Mouse (Mus musculus) kidney, embryonic 16.5 days (tissue): Measurements from ENCODE around the gene Sobp. TPM values are rescaled to one million over a fixed set of nuclear protein-coding genes. Genes with fewer than 3 reads are reported as not detected.
A peak's percentile ranks its signal among the peaks of the same experiment; 100 is the strongest.

Source experiments
- ATAC-seq: fragments of 200-750 bp; cut with Nextera tagmentation; 2 replicates; pipeline ENCODE4 v1.8.0; 2017; ENCODE audit warnings: moderate TSS enrichment; ENCODE audit not compliant: low FRiP score, low TSS enrichment
- H3K27ac ChIP-seq: fragments of 300-500 bp; sonication (generic); 2 replicates; pipeline ENCODE4 v1.5.1; 2014; ENCODE audit warnings: low read length
- H3K27me3 ChIP-seq: fragments of 300-500 bp; sonication (generic); 2 replicates; pipeline ENCODE4 v1.6.1; 2014; ENCODE audit warnings: low read length, control low read depth, mixed read lengths; ENCODE audit not compliant: insufficient read depth
- H3K36me3 ChIP-seq: fragments of 300-500 bp; sonication (generic); 2 replicates; pipeline ENCODE4 v1.6.1; 2014; ENCODE audit warnings: low read length, control low read depth, mixed read lengths; ENCODE audit not compliant: insufficient read depth
- H3K4me1 ChIP-seq: fragments of 300-500 bp; sonication (generic); 2 replicates; pipeline ENCODE4 v1.6.1; 2014; ENCODE audit warnings: low read length, control low read depth, mixed read lengths; ENCODE audit not compliant: insufficient read depth
- H3K4me2 ChIP-seq: fragments of 300-500 bp; sonication (generic); replicated peaks from 2 replicates; pipeline ENCODE4 v1.6.1; 2014; ENCODE audit warnings: low read depth, low read length
- H3K4me3 ChIP-seq: fragments of 300-500 bp; sonication (generic); 2 replicates; pipeline ENCODE4 v1.5.1; 2014; ENCODE audit warnings: mild to moderate bottlenecking, low read length
- H3K9ac ChIP-seq: fragments of 300-500 bp; sonication (generic); replicated peaks from 2 replicates; pipeline ENCODE4 v1.6.1; 2014; ENCODE audit warnings: low read length
- H3K9me3 ChIP-seq: fragments of 300-500 bp; sonication (generic); 2 replicates; pipeline ENCODE4 v1.6.1; 2016; ENCODE audit warnings: low read length, control low read depth
- WGBS: fragments of 180-500 bp; shearing (Covaris S2); extraction: QIAGEN DNeasy Blood & Tissue Kit; methylation state at CpG from one replicate; pipeline ENCODE4 v1.1.7; 2014; 5-methylcytosine and 5-hydroxymethylcytosine counted together
- polyA plus RNA-seq: library from polyadenylated mRNA; unstranded; fragments of >200 nt; fragmentation: Nextera tagmentation; extraction: Ambion mirVana; gene quantifications from 2 replicates; pipeline ENCODE4 v1.2.1, GENCODE M21; 2015

The Sobp gene
- polyA plus RNA-seq, 1 experiment from 2014 or later = 1.1 TPM

DNA sequence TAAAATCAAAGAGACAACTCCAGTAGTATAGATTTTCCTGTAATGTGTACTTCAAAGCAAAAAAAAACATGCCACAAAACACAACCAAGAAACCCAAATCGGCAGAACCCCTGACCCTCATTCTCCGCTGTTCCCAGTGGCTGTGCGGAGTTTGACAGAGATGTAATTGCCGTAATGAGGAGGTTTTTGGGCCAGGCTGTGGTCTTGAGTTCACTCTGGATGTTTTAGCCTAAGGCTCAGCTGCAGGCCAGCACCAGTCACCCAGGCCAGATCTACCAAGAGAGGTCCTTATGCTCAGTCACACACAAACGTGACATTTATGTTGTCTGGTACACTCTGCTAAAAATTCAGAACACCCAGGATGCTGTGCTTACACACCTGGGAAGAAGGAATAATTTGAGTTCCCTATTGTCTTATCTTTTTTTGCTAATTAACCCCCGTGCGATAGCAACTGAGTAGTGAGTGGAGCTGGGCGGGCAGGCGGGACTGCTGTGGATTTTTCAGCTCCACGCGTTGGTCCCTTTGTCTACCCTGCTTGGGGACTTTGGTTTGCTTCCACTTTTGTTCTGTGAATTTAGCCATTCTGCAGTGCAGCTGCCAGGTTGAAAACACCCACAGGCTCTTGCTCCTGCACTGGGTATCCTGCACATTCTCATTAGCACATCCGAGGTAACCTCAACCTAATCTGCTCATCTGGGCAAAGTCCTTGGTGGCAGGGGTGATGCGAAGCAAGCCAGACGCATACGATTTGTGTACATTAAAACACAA is 140.7 kb downstream of the Sobp start:
- Histone ChIP-seq H3K4me2 (no peak overlapping the region), H3K27ac (no peak overlapping the region), H3K9ac (no peak overlapping the region), H3K36me3 (no peaks in the 10 kb centered on the region), H3K4me3 (no peak overlapping the region), H3K27me3 (no peaks in the 10 kb centered on the region), H3K4me1 (peaks cover 32% of the 10 kb centered on the region), H3K9me3 (peaks cover 4% of the 10 kb centered on the region; the same call in 1 of the 2 replicates)
- WGBS = 81% methylated on average over 15 of the region's 15 CpGs
- no peak for ATAC-seq

GRCm38 (mm10) chr10:43027006-43027405 is 147.3 kb downstream of the Sobp start:
- Histone ChIP-seq H3K9ac (no peak overlapping the region), H3K4me1 (peaks cover 26% of the 10 kb centered on the region), H3K36me3 (no peaks in the 10 kb centered on the region), H3K27me3 (peaks cover 20% of the 10 kb centered on the region), H3K4me3 (no peak overlapping the region), H3K9me3 (peaks cover 4% of the 10 kb centered on the region; the same call in 1 of the 2 replicates), H3K27ac (no peak overlapping the region), H3K4me2 (no peak overlapping the region)
- peak; percentile 55; the same call in 1 of the 2 replicates for ATAC-seq
- 22% methylated on average over 9 of the region's 9 CpGs for WGBS

- no peak overlapping the region for H3K4me3 ChIP-seq
- H3K36me3 ChIP-seq = no peaks in the 10 kb centered on the region
- H3K9me3 ChIP-seq = no peaks in the 10 kb centered on the region
- no peak overlapping the region for H3K9ac ChIP-seq
- H3K4me2 ChIP-seq = no peak overlapping the region
- no peak for ATAC-seq
- H3K27me3 ChIP-seq = peaks cover 49% of the 10 kb centered on the region
- no peak overlapping the region for H3K27ac ChIP-seq
- 88% methylated on average over 10 of the region's 10 CpGs for WGBS
- H3K4me1 ChIP-seq = peaks cover 31% of the 10 kb centered on the region
Observed at GRCm38 (mm10) chr10:43023454-43024194, 150.7 kb downstream of the Sobp start.

- peak; percentile 57 for ATAC-seq
- Histone ChIP-seq H3K9me3 (no peaks in the 10 kb centered on the region), H3K4me1 (peaks cover 22% of the 10 kb centered on the region), H3K36me3 (no peaks in the 10 kb centered on the region), H3K4me2 (peak overlapping the region; percentile 100), H3K4me3 (peak overlapping the region; percentile 60), H3K27me3 (peaks cover 51% of the 10 kb centered on the region), H3K27ac (no peak overlapping the region), H3K9ac (peak overlapping the region; percentile 68)
- WGBS = 8% methylated on average over 29 of the region's 29 CpGs
Observed at GRCm38 (mm10) chr10:43022190-43022761, 152.1 kb downstream of the Sobp start.

GRCm38 (mm10) chr10:43021512-43022116 is 152.7 kb downstream of the Sobp start:
- peak overlapping the region; percentile 60 for H3K4me3 ChIP-seq
- H3K4me1 ChIP-seq = peaks cover 17% of the 10 kb centered on the region
- peak overlapping the region; percentile 68 for H3K9ac ChIP-seq
- peak; percentile 77; the same call in 1 of the 2 replicates for ATAC-seq
- no peaks in the 10 kb centered on the region for H3K9me3 ChIP-seq
- under 1% methylated on average over 69 of the region's 69 CpGs for whole genome bisulfite sequencing
- peaks cover 51% of the 10 kb centered on the region for H3K27me3 ChIP-seq
- H3K36me3 ChIP-seq = no peaks in the 10 kb centered on the region
- H3K27ac ChIP-seq = no peak overlapping the region
- H3K4me2 ChIP-seq = peak overlapping the region; percentile 100

DNA sequence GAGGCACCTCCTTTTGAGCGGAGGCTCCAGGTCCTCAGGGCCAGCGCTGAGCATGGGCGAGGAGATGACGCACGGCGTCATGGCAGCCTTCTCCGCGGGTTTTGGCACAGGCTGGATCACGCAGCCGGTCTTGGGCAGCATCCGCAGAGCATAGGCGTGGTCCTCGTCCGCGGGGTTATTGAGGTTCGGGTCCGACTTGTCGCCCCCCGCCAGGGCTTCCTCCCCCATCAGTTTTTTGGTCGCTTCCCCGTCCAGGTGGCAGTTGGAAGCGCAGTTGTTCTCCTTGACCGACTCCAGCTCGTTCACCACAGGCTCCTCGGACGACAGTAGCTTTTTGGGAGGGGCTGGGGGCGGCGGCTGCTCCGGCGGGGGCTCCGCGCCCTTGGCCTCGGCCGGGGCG is 153.3 kb downstream of the Sobp start:
- H3K4me1 ChIP-seq = peaks cover 17% of the 10 kb centered on the region
- no peaks in the 10 kb centered on the region for H3K9me3 ChIP-seq
- H3K36me3 ChIP-seq = no peaks in the 10 kb centered on the region
- peak; percentile 41; the same call in 1 of the 2 replicates for ATAC-seq
- peaks cover 51% of the 10 kb centered on the region for H3K27me3 ChIP-seq
- H3K4me3 ChIP-seq = peak overlapping the region; percentile 60
- H3K27ac ChIP-seq = no peak overlapping the region
- H3K4me2 ChIP-seq = peak overlapping the region; percentile 100
- WGBS = 7% methylated on average over 35 of the region's 35 CpGs
- peak overlapping the region; percentile 68 for H3K9ac ChIP-seq

GRCm38 (mm10) chr10:43014782-43015181 is 159.5 kb downstream of the Sobp start:
- peaks cover 9% of the 10 kb centered on the region; the same call in 1 of the 2 replicates for H3K27me3 ChIP-seq
- no peaks in the 10 kb centered on the region for H3K36me3 ChIP-seq
- H3K9me3 ChIP-seq = no peaks in the 10 kb centered on the region
- no peak overlapping the region for H3K4me3 ChIP-seq
- H3K4me2 ChIP-seq = no peak overlapping the region
- no peak for ATAC-seq
- no peak overlapping the region for H3K9ac ChIP-seq
- no peak overlapping the region for H3K27ac ChIP-seq
- H3K4me1 ChIP-seq = no peaks in the 10 kb centered on the region
- WGBS = 83% methylated on average over 5 of the region's 5 CpGs

DNA sequence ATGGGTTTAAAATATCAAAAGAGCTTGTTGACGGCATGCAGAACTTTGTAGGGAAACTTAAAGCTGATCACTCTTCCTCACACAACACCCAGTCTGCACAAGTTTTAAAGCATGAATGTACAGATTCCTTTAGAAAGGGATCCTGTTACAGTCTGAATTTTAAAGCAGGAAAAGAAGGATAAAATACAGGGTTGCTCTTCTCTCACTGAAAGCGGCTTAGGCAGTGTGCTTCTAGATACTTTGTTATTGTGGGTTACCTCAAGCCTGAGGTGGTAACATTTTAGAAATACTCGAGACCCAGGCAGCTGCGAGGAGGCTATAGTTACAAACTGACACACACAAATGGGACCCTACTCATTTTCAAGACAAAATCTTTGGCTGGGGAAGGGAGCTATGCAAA is 160.0 kb downstream of the Sobp start:
- ATAC-seq = no peak
- no peaks in the 10 kb centered on the region for H3K4me1 ChIP-seq
- H3K9ac ChIP-seq = no peak overlapping the region
- 70% methylated on average over 4 of the region's 4 CpGs for WGBS
- H3K9me3 ChIP-seq = no peaks in the 10 kb centered on the region
- H3K4me3 ChIP-seq = no peak overlapping the region
- H3K27ac ChIP-seq = no peak overlapping the region
- no peaks in the 10 kb centered on the region for H3K36me3 ChIP-seq
- no peak overlapping the region for H3K4me2 ChIP-seq
- peaks cover 6% of the 10 kb centered on the region; the same call in 1 of the 2 replicates for H3K27me3 ChIP-seq

DNA sequence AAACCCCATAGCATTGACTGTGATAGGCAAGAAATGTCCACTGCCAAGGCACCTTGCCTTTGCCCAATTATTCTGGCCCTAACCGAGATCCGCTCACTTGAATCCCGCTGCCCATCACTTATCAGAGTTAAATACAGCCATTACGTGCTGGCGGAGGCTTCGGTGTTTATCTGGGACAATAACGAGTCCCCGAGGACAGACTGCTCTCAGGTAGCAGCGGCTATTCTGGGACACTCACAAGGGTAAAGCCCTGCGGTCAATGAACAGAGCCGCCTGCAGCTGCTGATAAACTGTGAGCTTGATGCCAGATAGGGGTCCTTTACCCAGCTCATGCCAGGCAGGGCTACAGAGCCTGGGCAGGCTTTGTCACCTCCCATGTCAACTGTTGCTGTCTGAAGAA is 166.2 kb downstream of the Sobp start:
- no peak overlapping the region for H3K27ac ChIP-seq

More for the DNA sequence above, 166.2 kb downstream of the Sobp start:
- no peaks in the 10 kb centered on the region for H3K36me3 ChIP-seq
- H3K4me1 ChIP-seq = peaks cover 10% of the 10 kb centered on the region; the same call in 1 of the 2 replicates
- 69% methylated on average over 11 of the region's 11 CpGs for WGBS
- no peaks in the 10 kb centered on the region for H3K9me3 ChIP-seq
- no peak overlapping the region for H3K9ac ChIP-seq
- H3K4me3 ChIP-seq = no peak overlapping the region
- no peaks in the 10 kb centered on the region for H3K27me3 ChIP-seq
- H3K4me2 ChIP-seq = no peak overlapping the region
- no peak for ATAC-seq
